Mouse (Mus musculus): ENCODE measurements around the gene Ugt1a6a.
"Not testable (repeated sequence)": the region's sequence is repeated elsewhere in the genome, so short reads cannot be mapped to it uniquely, and the experiment has no call there.

Gene Ugt1a6a

DNA sequence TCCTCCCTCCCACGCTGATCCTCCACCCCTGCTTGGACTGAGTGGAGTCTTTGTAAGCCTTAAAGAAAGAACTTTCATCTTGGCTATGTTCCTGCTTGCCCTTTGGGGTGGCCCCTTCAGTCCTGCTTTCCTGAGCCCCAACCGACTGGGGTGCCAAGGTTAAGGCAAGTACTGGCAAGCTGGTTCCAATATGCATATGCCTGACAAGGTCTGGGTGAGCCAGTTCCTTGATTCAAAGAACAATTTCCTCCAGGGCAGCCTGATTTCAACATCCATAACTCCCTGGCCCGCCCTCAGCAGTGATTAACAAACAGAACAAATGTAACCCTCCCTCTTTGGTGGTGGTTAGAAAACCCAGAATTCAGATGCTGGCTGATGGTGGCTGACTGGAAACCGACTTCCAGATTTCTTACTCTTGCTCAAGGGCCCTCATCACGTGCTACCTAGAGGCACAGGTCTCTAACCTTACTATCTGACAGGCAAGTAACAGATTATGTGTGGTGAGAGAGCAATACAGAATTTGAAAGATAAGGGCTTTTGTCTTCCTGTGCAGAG is at the start of gene Ugt1a6a:
TSS of gene Ugt1a6a (plus strand) at position 353 of the 555 bp plus-strand sequence.
- peak; percentile 53 to 57 for DNase-seq (ENCODE audit: low read depth in 1 of 2, low spot score in 2 of 2)

DNA sequence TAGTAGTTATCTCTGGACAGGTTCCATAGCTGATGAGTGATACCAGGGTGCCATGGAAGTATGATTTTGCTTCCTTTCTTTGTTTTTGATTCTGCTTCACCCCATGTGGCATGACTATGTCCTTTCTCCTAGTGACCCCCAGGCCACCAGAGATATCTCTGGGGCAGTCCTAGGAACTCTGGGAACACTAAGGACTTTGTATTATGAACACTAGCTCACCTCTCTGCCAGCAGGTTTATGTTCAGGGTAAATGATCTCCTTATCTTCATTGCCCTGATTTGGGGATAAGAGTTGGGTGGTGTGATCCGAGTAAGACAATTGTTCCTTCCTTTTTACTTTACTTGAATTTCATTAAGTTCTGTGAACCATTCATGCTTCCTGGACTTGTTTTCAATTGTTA is 48.5 kb upstream of the Ugt1a6a start:
- no peak for DNase-seq (ENCODE audit: low read depth in 1 of 2, low spot score in 2 of 2)

DNA sequence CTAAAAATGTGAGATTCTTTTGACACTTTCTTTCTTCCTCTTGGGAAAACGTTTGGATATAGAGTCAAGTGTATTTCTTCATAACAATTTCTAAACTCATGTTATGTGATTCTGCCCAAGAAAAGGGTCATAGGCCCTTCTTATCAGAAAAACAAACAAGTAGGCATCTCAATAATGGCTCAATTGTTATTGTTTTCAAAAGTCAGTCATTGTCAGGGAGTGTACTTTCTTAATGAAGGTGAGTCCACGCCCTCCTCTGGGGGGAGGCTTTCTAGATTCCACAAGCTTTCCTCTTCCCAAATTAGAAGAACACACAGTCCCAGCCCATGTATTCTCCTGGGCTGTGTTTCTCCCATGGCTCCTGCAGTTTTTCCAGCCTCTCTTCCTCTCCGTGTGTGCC is 47.1 kb upstream of the Ugt1a6a start, which contains the start of gene Ugt1a8:
TSS of gene Ugt1a8 (plus strand) at position 301 of the 400 bp plus-strand sequence.
- no peak for DNase-seq (ENCODE audit: low read depth in 1 of 2, low spot score in 2 of 2)

DNA sequence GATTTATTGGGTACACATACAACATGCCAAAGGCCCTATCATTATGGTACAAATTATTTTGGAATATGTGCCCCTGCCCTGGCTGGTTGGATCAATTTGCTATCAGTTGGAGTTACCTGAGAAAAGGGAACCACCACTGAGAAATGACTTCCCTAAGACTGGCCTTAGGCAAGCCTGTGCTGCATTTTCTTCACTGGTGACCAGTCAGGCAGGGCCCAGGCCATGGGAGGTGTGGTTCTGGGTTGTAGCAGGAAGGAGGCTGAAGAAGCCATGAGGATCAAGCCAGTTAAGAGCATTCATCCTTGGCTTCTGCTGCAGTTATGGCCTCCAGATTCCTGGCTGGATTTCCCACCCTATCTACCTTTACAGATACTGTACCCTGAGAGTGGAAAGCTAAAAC is 42.3 kb upstream of the Ugt1a6a start:
- no peak for DNase-seq (ENCODE audit: low read depth in 1 of 2, low spot score in 2 of 2)

- DNase-seq (ENCODE audit: low read depth in 1 of 2, low spot score in 2 of 2) = peak in 1 of 2 experiments; percentile 44
Observed at GRCm38 (mm10) chr1:88094270-88094676, 40.3 kb upstream of the Ugt1a6a start.

GRCm38 (mm10) chr1:88094941-88095492 is 39.6 kb upstream of the Ugt1a6a start, which contains the start of gene Ugt1a7c:
TSS of gene Ugt1a7c (plus strand) at chr1:88095062.
- DNase-seq (ENCODE audit: low read depth in 1 of 2, low spot score in 2 of 2) = peak in 1 of 2 experiments; percentile 57

- DNase-seq (ENCODE audit: low read depth in 1 of 2, low spot score in 2 of 2) = not testable (repeated sequence)
Observed at GRCm38 (mm10) chr1:88098546-88098945, 36.1 kb upstream of the Ugt1a6a start.

- not testable (repeated sequence) for DNase-seq (ENCODE audit: low read depth in 1 of 2, low spot score in 2 of 2)
Observed at GRCm38 (mm10) chr1:88099691-88100090, 34.9 kb upstream of the Ugt1a6a start.

GRCm38 (mm10) chr1:88103019-88103418 is 31.6 kb upstream of the Ugt1a6a start, which contains the start of gene Ugt1a6b:
TSS of gene Ugt1a6b (plus strand) at chr1:88103252.
- peak; percentile 51 to 60 for DNase-seq (ENCODE audit: low read depth in 1 of 2, low spot score in 2 of 2)

- not testable (repeated sequence) for DNase-seq (ENCODE audit: low read depth in 1 of 2, low spot score in 2 of 2)
Observed at GRCm38 (mm10) chr1:88103697-88104468, 30.7 kb upstream of the Ugt1a6a start.

- no peak for DNase-seq (ENCODE audit: low read depth in 1 of 2, low spot score in 2 of 2)
Observed at GRCm38 (mm10) chr1:88104667-88105430, 29.8 kb upstream of the Ugt1a6a start.

DNA sequence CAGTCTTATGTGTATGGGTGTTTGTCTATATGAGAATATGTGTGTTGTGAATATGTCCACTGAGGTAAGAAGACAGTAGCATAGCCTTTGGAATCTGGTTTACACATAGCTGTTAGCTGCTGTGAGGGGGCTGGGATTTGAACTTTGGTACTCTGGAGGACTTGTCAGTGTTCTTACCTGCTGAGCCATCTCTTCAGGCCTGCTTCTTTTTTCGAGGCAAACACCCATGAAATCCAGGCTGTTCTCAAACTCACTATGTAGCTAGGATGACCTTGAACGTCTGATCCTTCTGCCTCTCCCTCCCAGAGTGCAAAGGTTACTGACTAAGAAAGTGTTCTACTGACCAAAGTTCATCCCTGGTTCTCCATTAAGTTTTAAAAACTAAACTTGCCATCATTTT is 29.0 kb upstream of the Ugt1a6a start:
- DNase-seq (ENCODE audit: low read depth in 1 of 2, low spot score in 2 of 2) = no peak

DNA sequence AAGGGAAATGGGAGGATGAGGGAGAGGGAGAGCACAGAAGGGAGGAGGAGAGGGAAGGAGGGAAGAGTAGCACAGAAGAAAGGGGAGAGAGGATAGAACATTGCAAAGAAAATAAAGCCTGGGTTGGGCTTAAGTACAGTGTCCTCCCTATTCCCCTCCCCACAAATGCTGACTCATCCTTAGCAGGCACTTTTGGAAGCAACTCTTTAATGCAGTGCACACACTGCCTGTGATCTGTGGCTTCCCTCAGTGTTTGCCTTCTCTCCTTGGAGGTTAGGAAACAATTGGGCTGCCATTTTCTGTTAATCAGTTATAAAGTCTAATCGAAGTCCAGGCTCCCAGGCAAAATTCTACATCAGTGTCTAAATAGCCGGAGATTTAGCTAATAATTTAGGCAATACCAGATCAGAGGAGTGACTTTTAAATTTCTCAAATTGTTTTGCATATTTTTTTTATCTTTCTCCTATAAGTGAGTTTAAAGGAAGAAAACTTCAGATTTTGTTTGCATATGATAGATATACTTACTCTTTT is 25.5 kb upstream of the Ugt1a6a start:
- DNase-seq (ENCODE audit: low read depth in 1 of 2, low spot score in 2 of 2) = not testable (repeated sequence)

DNA sequence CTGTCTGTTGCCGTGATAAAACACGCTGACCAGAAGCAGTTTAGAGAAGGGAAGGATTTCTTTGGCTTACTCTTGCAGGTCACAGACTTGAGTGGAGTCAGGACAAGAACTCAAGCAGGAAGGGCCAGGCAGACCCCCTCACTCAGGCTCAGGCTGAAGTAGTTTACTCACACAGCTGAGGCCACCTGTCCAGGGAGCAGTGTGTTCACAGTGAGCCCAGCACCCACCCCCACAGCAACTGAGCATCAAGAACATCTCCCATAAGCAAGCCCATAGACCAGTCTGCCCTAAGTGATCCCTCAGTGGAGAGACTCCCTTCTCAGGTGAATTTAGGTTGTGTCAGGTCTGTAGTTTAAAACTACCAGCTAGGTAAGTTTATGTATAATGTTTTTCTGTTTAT is 25.0 kb upstream of the Ugt1a6a start:
- DNase-seq (ENCODE audit: low read depth in 1 of 2, low spot score in 2 of 2) = not testable (repeated sequence)

GRCm38 (mm10) chr1:88112769-88113168 is 21.8 kb upstream of the Ugt1a6a start:
- not testable (repeated sequence) for DNase-seq (ENCODE audit: low read depth in 1 of 2, low spot score in 2 of 2)

- not testable (repeated sequence) for DNase-seq (ENCODE audit: low read depth in 1 of 2, low spot score in 2 of 2)
Observed at GRCm38 (mm10) chr1:88120550-88120949, 14.1 kb upstream of the Ugt1a6a start.

- not testable (repeated sequence) for DNase-seq (ENCODE audit: low read depth in 1 of 2, low spot score in 2 of 2)
Observed at GRCm38 (mm10) chr1:88121521-88121920, 13.1 kb upstream of the Ugt1a6a start.

DNA sequence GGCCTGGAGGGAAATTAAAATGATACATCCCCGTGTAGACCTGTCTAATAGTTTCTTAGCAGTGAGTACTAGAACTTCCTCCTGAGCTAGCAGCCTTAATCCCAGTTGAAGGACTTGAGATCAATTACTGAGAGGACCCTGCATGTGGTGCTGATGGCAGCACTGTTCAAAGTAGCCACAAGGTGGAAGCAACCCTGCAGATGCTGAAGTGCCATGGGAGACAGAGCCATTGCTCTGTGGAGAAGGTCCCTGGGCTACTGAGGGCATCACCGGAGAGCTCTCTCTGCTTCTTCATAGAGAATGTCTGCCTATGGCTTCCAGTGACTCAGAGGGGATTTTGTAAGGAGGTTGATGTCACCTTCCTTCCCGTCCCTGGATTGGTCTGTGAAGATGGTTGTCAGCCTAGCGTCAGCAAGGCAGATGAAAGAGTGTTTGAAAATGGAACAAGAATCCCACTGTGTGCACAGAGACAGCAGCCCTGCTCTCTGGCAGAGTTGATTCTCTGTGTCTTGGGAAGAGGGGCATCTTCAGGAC is 8.7 kb upstream of the Ugt1a6a start:
- not testable (repeated sequence) for DNase-seq (ENCODE audit: low read depth in 1 of 2, low spot score in 2 of 2)

- DNase-seq (ENCODE audit: low read depth in 1 of 2, low spot score in 2 of 2) = not testable (repeated sequence)
Observed at GRCm38 (mm10) chr1:88129091-88129490, 5.5 kb upstream of the Ugt1a6a start.

- not testable (repeated sequence) for DNase-seq (ENCODE audit: low read depth in 1 of 2, low spot score in 2 of 2)
Observed at GRCm38 (mm10) chr1:88130223-88130622, 4.4 kb upstream of the Ugt1a6a start.

Data from monocyte, adult 2 months (primary cell).